Mouse (Mus musculus): ENCODE measurements around the gene Knop1. TPM values are rescaled to one million over a fixed set of nuclear protein-coding genes. Genes with fewer than 3 reads are reported as not detected.

Gene Knop1
- total RNA-seq, 2 experiments from 2014 or later: 42.8 to 46.3 TPM

- DNase-seq: no peak
- intact Hi-C loops (cut with DNase I): no loop called here
Observed at GRCm38 (mm10) chr7:118800112-118800734, 55.8 kb downstream of the Knop1 start.

GRCm38 (mm10) chr7:118798105-118798570 is 57.9 kb downstream of the Knop1 start:
- DNase-seq: no peak
- intact Hi-C loops (cut with DNase I): no loop called here

- intact Hi-C loops (cut with DNase I): no loop called here
- DNase-seq: no peak
Observed at GRCm38 (mm10) chr7:118797600-118797999, 58.5 kb downstream of the Knop1 start.

GRCm38 (mm10) chr7:118796838-118797237 is 59.2 kb downstream of the Knop1 start:
- DNase-seq: no peak
- intact Hi-C loops (cut with DNase I): no loop called here

- DNase-seq: no peak
- intact Hi-C loops (cut with DNase I): no loop called here
Observed at GRCm38 (mm10) chr7:118795779-118796178, 60.3 kb downstream of the Knop1 start.

GRCm38 (mm10) chr7:118793899-118794298 is 62.2 kb downstream of the Knop1 start:
- no peak for DNase-seq
- intact Hi-C loops (cut with DNase I): no loop called here

Other genes starting within 250 kb of the Knop1 start
- gene Gde1, start 150.5 kb downstream of the Knop1 start, total RNA-seq (2021): 100 to 1,000 TPM; 154 to 159 TPM
- 10 to 100 TPM; 40.3 to 43.4 TPM for gene Ccp110, start 143.7 kb downstream of the Knop1 start, total RNA-seq (2021)
- 10 to 100 TPM; 84.4 to 85.7 TPM for gene Vps35l, start 116.0 kb downstream of the Knop1 start, total RNA-seq (2021)
- gene Iqck, start 502 bp downstream of the Knop1 start, total RNA-seq (2021): 1 to 10 TPM; 3.5 to 4.0 TPM
- 10 to 100 TPM; 17.9 to 20.2 TPM for gene Gprc5b, start 139.0 kb upstream of the Knop1 start, total RNA-seq (2021)